Mouse (Mus musculus): ENCODE data around the gene Lypd9.

GRCm38 (mm10) chr11:58452759-58453158 is at the start of gene Lypd9:
- TF ChIP-seq CTCF (IDR thresholded peaks at IDR 0.05; ENCODE audit: borderline replicate concordance, control insufficient read depth, extremely low read depth, insufficient read depth, low read length, poor library complexity) (no peak), POLR2A (IDR thresholded peaks at IDR 0.05; ENCODE audit: control insufficient read depth, extremely low read depth, insufficient read depth, low read length, poor library complexity) (no peak)

Data from thymus, adult 2 months (tissue).